Mouse (Mus musculus): ENCODE data around the gene Actn1. TPM values are rescaled to one million over a fixed set of nuclear protein-coding genes. Genes with fewer than 3 reads are reported as not detected.

Gene Actn1
- polyA plus RNA-seq, 1 experiment from 2014 or later = 46.0 TPM

DNA sequence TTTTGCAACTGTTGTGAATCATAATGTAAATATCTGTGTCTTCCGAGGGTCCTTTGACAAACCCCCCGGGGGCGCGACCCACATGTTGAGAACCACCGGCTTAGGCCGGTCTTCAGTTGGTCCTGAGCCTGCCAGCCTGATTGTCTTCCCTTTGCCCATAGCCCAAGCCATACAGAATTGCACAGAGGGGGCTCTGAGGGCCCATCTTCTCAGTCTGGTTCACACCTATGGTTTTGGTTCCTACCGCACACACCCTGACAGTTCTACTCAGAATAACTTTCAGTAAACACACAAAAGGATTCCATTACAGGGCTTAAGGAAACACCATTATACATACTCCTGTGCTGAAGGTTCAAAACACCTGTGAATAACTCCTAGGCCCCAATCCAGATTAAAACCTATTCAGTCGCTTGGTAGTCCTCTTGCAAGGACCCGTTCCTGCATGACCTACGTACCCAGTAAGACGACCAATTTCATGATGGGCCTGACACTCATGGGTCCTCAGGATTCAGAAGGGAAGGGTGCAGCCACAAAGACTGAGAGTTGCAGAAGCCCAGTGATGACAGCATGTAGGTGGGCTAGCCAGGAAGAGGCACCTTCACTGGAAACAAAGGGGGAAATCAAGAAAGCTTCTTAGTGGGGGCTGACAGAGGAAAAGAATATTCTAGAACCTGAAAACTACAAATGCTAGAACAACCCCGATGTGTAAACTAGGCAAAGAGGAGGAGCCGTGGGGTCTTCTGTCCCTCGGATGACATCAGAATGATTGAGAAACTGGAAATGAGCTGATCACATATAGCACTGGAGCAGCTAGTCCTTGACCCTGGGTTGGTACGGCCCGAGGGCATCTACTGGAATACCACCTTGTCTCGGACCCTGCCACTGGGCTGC lies 128.6 kb downstream of the Actn1 start:
- Histone ChIP-seq H3K9ac (ENCODE audit: low read length) (peak overlapping the region; percentile 90; the same call in 1 of the 2 replicates), H3K9me3 (ENCODE audit: control insufficient read depth, low read length) (no peaks in the 10 kb centered on the region), H3K4me3 (ENCODE audit: low read depth, low read length) (peak overlapping the region; percentile 40; the same call in 1 of the 2 replicates), H3K4me1 (ENCODE audit: control insufficient read depth, insufficient read depth, low read length) (peaks cover 26% of the 10 kb centered on the region), H3K27ac (replicated peaks; ENCODE audit: low read depth, low read length) (peak overlapping the region; percentile 93), H3K27me3 (ENCODE audit: control insufficient read depth, insufficient read depth, low read length) (no peaks in the 10 kb centered on the region), H3K4me2 (ENCODE audit: low read depth, severe bottlenecking) (peak overlapping the region; percentile 61), H3K36me3 (ENCODE audit: control insufficient read depth, insufficient read depth, low read length) (no peaks in the 10 kb centered on the region)
- ATAC-seq (ENCODE audit: insufficient number of reproducible peaks, low FRiP score, low TSS enrichment, low read depth) (no peak), DNase-seq (ENCODE audit: low spot score) (peak; percentile 32)
- WGBS = 60% methylated on average over 17 of the region's 17 CpGs

DNA sequence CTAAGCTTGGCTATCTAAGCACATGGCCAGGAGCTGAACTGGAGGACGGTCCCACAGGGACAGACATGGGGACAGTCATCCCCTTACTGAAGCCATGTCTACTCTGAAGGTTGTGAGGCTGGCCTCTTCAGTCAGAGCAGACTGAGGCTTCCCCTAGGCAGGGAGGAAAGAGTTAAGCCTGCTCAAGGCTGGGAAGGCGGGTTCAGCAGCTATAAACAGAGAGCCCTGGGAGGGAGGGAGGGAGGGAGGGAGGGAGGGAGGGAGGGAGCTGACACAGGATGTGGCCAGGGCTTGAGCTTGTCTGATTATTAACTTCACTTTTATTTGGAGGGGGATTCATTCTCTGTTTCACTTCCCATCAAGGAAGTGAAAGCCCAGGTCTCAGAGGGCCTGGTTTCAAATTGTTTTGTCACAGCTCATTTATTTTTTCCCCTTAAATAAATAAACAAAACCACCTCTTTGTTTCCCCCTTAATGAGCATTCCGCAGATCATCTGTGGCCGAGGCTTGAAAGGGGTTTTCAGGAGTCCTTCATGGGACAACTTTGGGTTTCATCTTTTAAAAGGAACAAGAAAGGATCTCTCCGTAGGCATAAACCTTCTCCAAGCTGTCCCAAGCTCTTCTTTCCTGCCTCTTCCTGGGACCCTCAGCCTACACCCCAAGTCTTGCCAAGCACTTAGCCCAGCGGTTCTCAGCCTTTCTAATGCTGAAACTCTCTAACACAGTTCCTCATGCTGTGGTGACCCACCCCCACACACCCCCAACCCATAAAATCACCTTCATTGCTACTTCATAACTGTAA lies 129.4 kb downstream of the Actn1 start:
- no peaks in the 10 kb centered on the region for H3K36me3 ChIP-seq (ENCODE audit: control insufficient read depth, insufficient read depth, low read length)
- H3K4me1 ChIP-seq (ENCODE audit: control insufficient read depth, insufficient read depth, low read length) = peaks cover 26% of the 10 kb centered on the region
- no peaks in the 10 kb centered on the region for H3K27me3 ChIP-seq (ENCODE audit: control insufficient read depth, insufficient read depth, low read length)
- H3K4me3 ChIP-seq (ENCODE audit: low read depth, low read length) = no peak overlapping the region
- H3K9me3 ChIP-seq (ENCODE audit: control insufficient read depth, low read length) = no peaks in the 10 kb centered on the region
- 6% methylated on average over 6 of the region's 6 CpGs for WGBS
- H3K9ac ChIP-seq (ENCODE audit: low read length) = peak overlapping the region; percentile 54; the same call in 1 of the 2 replicates
- DNase-seq (ENCODE audit: low spot score) (peak; percentile 62), ATAC-seq (ENCODE audit: insufficient number of reproducible peaks, low FRiP score, low TSS enrichment, low read depth) (no peak)
- peak overlapping the region; percentile 20; the same call in 1 of the 2 replicates for H3K4me2 ChIP-seq (ENCODE audit: low read depth, severe bottlenecking)
- peak overlapping the region; percentile 91 for H3K27ac ChIP-seq (replicated peaks; ENCODE audit: low read depth, low read length)

DNA sequence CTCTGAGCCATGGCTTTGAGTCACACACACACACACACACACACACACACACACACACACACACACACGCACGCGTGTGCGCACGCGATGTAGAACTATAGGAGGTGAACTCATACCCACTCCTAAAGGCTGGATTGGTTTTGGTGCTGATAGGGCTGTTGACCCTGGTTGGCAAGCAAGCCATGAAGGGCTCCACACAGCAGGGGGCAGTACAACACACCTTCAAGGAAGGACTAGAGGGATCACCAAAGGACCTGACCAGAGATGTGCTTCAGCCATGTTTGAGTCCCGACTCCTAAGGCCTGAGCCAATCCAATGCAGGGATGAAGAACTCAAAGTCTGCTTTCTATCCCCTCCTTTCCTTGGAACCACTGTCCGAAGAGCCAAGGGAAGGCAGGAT lies 130.6 kb downstream of the Actn1 start:
- 95% methylated on average over 8 of the region's 8 CpGs for WGBS
- ATAC-seq (ENCODE audit: insufficient number of reproducible peaks, low FRiP score, low TSS enrichment, low read depth) = no peak

DNA sequence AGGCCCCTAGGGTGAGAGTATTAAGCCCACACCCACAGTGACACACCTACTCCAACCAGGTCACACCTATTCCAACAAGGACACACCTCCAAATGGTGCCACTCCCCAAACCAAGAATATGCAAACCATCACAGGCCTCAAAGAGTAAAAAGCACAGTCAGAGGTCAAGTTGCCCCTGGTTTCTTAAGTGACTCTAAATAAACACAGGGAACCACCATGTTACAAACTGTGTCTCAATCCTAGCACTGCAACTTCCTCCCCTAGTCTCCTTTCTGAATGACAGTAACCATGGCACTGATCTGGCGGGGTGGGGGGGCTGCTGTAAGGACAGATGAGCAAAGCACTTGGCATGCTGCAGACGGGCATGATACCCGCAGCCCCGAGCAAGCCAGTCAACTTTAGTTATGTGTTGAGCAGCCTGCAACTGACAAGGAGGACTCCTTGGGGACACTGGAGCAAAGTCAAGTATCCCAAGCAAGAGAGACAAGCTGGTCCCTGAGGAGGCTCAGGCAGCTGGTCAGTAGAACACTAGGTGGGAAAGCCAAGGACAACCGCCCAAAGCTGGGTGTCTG lies 132.9 kb downstream of the Actn1 start:
- Histone ChIP-seq H3K4me3 (ENCODE audit: low read depth, low read length) (no peak overlapping the region), H3K9me3 (ENCODE audit: control insufficient read depth, low read length) (no peaks in the 10 kb centered on the region), H3K4me1 (ENCODE audit: control insufficient read depth, insufficient read depth, low read length) (peaks cover 27% of the 10 kb centered on the region), H3K9ac (ENCODE audit: low read length) (no peak overlapping the region), H3K27ac (replicated peaks; ENCODE audit: low read depth, low read length) (no peak overlapping the region), H3K4me2 (ENCODE audit: low read depth, severe bottlenecking) (no peak overlapping the region), H3K27me3 (ENCODE audit: control insufficient read depth, insufficient read depth, low read length) (no peaks in the 10 kb centered on the region), H3K36me3 (ENCODE audit: control insufficient read depth, insufficient read depth, low read length) (no peaks in the 10 kb centered on the region)
- ATAC-seq (ENCODE audit: insufficient number of reproducible peaks, low FRiP score, low TSS enrichment, low read depth) (no peak), DNase-seq (ENCODE audit: low spot score) (no peak)
- 95% methylated on average over 5 of the region's 5 CpGs for WGBS

More for the DNA sequence above, 130.6 kb downstream of the Actn1 start:
- no peak for DNase-seq (ENCODE audit: low spot score)
- H3K36me3 ChIP-seq (ENCODE audit: control insufficient read depth, insufficient read depth, low read length) = no peaks in the 10 kb centered on the region
- no peaks in the 10 kb centered on the region for H3K27me3 ChIP-seq (ENCODE audit: control insufficient read depth, insufficient read depth, low read length)
- no peaks in the 10 kb centered on the region for H3K9me3 ChIP-seq (ENCODE audit: control insufficient read depth, low read length)
- no peak overlapping the region for H3K4me3 ChIP-seq (ENCODE audit: low read depth, low read length)
- peak overlapping the region; percentile 91 for H3K27ac ChIP-seq (replicated peaks; ENCODE audit: low read depth, low read length)
- no peak overlapping the region for H3K9ac ChIP-seq (ENCODE audit: low read length)
- peaks cover 26% of the 10 kb centered on the region for H3K4me1 ChIP-seq (ENCODE audit: control insufficient read depth, insufficient read depth, low read length)
- no peak overlapping the region for H3K4me2 ChIP-seq (ENCODE audit: low read depth, severe bottlenecking)

DNA sequence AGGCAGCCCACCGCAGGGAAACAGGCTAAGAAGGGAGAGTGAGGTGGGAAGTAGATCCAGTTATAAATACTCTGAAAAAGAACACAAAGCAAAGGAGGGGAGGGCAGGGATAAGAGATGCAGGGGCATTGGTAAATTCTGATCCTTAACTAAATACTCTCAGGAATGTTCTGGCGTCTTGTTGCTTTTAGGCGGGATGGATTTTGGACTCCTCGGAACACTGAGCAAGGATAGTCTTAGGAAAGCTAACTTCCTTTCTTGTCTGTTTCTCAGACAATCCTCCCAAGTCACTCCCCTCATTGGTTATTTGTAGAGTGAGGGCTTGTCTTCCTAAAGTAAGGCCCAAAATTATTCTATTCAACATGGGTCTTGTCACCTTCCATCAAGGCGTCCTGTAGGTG lies 134.9 kb downstream of the Actn1 start:
- 96% methylated on average over 5 of the region's 5 CpGs for WGBS
- Histone ChIP-seq H3K36me3 (ENCODE audit: control insufficient read depth, insufficient read depth, low read length) (no peaks in the 10 kb centered on the region), H3K9me3 (ENCODE audit: control insufficient read depth, low read length) (no peaks in the 10 kb centered on the region), H3K4me2 (ENCODE audit: low read depth, severe bottlenecking) (no peak overlapping the region), H3K9ac (ENCODE audit: low read length) (no peak overlapping the region), H3K27me3 (ENCODE audit: control insufficient read depth, insufficient read depth, low read length) (no peaks in the 10 kb centered on the region), H3K4me3 (ENCODE audit: low read depth, low read length) (no peak overlapping the region), H3K27ac (replicated peaks; ENCODE audit: low read depth, low read length) (no peak overlapping the region; the same call in 1 of the 2 replicates), H3K4me1 (ENCODE audit: control insufficient read depth, insufficient read depth, low read length) (peaks cover 14% of the 10 kb centered on the region)
- ATAC-seq (ENCODE audit: insufficient number of reproducible peaks, low FRiP score, low TSS enrichment, low read depth) (no peak), DNase-seq (ENCODE audit: low spot score) (no peak)

DNA sequence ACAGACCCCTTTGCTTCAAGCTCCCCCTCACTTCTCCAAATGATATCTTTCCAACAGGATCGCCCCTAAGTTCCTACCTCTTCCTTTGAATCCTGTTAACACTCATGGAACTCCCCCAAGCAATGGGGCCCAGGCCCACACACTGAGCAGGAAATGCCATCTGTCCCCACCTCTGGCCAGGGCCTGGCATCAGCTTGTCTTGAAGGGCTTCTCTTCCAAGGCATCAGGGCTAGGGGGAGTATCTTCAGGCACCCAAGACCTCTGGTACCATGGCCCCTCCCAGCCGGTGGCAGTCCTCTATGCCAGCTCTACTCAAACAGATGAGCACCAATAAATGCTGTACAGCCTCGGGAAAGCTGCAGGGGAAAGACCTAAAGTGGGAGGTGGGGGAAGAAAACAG lies 135.4 kb downstream of the Actn1 start:
- no peaks in the 10 kb centered on the region for H3K36me3 ChIP-seq (ENCODE audit: control insufficient read depth, insufficient read depth, low read length)
- no peak for DNase-seq (ENCODE audit: low spot score)
- H3K4me1 ChIP-seq (ENCODE audit: control insufficient read depth, insufficient read depth, low read length) = peaks cover 8% of the 10 kb centered on the region
- H3K4me2 ChIP-seq (ENCODE audit: low read depth, severe bottlenecking) = no peak overlapping the region
- H3K4me3 ChIP-seq (ENCODE audit: low read depth, low read length) = no peak overlapping the region
- H3K27me3 ChIP-seq (ENCODE audit: control insufficient read depth, insufficient read depth, low read length) = no peaks in the 10 kb centered on the region
- 68% methylated on average over 3 of the region's 3 CpGs for WGBS
- H3K9me3 ChIP-seq (ENCODE audit: control insufficient read depth, low read length) = no peaks in the 10 kb centered on the region
- no peak overlapping the region; the same call in 1 of the 2 replicates for H3K27ac ChIP-seq (replicated peaks; ENCODE audit: low read depth, low read length)
- no peak for ATAC-seq (ENCODE audit: insufficient number of reproducible peaks, low FRiP score, low TSS enrichment, low read depth)
- no peak overlapping the region for H3K9ac ChIP-seq (ENCODE audit: low read length)

DNA sequence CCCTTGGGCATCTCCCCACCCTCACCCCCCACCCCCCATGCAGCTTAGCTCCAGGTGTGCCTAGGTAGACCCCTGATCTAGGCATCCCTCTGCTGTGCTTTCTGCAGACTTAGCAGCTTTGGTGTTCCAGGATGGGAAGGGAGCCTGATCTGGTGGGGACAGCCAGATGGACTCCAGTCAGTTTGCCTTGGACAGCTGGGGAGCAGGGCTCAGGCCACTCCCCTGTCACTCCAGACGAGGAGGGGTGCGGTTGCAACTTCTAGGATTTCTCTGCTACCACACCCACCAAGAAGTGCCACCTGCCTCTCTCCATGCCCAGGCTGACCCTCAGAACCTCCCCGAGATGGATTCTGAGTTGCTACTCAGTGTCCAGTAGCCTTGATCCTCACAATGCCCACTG lies 136.0 kb downstream of the Actn1 start:
- Histone ChIP-seq H3K36me3 (ENCODE audit: control insufficient read depth, insufficient read depth, low read length) (no peaks in the 10 kb centered on the region), H3K4me1 (ENCODE audit: control insufficient read depth, insufficient read depth, low read length) (0 out of 2 replicates have a peak, but pooled peaks cover 3% of the 10 kb centered on the region), H3K27me3 (ENCODE audit: control insufficient read depth, insufficient read depth, low read length) (no peaks in the 10 kb centered on the region), H3K9ac (ENCODE audit: low read length) (no peak overlapping the region), H3K4me3 (ENCODE audit: low read depth, low read length) (no peak overlapping the region), H3K9me3 (ENCODE audit: control insufficient read depth, low read length) (no peaks in the 10 kb centered on the region), H3K27ac (replicated peaks; ENCODE audit: low read depth, low read length) (no peak overlapping the region), H3K4me2 (ENCODE audit: low read depth, severe bottlenecking) (no peak overlapping the region)
- 59% methylated on average over 3 of the region's 3 CpGs for WGBS
- DNase-seq (ENCODE audit: low spot score) = no peak
- ATAC-seq (ENCODE audit: insufficient number of reproducible peaks, low FRiP score, low TSS enrichment, low read depth) = no peak

DNA sequence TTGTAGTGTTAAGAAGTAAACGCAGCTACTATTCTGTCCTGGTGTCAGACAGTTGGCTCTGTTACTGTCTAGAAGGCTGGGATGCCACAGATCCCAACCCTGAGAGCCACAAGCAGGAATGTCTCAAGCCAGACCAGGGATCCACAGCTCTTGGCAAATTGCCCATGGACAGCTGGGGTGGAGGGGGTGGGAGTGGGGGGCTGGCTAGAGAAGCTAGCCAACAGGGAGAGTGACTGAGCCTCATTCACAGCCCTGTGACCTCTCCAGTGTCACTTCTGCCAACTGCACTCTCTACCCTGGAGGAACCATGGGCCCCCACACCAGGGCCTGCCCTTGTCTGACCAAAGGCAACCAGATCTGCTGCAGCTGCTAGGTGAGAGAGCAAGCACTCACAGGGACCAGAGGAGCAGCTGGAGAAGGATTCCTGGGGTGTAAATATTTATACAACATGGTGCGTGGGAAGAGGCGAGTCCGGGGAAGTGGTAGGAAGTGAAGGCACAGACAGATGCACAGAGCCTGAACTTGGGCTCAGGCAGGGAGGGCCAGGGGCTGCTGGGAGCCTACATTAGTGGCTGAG lies 136.9 kb downstream of the Actn1 start:
- DNase-seq (ENCODE audit: low spot score) (no peak), ATAC-seq (ENCODE audit: insufficient number of reproducible peaks, low FRiP score, low TSS enrichment, low read depth) (no peak)
- WGBS = 49% methylated on average over 4 of the region's 4 CpGs
- H3K36me3 ChIP-seq (ENCODE audit: control insufficient read depth, insufficient read depth, low read length) = no peaks in the 10 kb centered on the region
- H3K9me3 ChIP-seq (ENCODE audit: control insufficient read depth, low read length) = no peaks in the 10 kb centered on the region
- H3K9ac ChIP-seq (ENCODE audit: low read length) = no peak overlapping the region
- H3K27me3 ChIP-seq (ENCODE audit: control insufficient read depth, insufficient read depth, low read length) = no peaks in the 10 kb centered on the region
- H3K27ac ChIP-seq (replicated peaks; ENCODE audit: low read depth, low read length) = no peak overlapping the region
- 0 out of 2 replicates have a peak, but pooled peaks cover 3% of the 10 kb centered on the region for H3K4me1 ChIP-seq (ENCODE audit: control insufficient read depth, insufficient read depth, low read length)
- no peak overlapping the region for H3K4me3 ChIP-seq (ENCODE audit: low read depth, low read length)
- no peak overlapping the region for H3K4me2 ChIP-seq (ENCODE audit: low read depth, severe bottlenecking)

All from limb, embryonic 11.5 days (tissue).